Mouse (Mus musculus): ENCODE data around the gene Fbxw4. TPM values are rescaled to one million over a fixed set of nuclear protein-coding genes. Genes with fewer than 3 reads are reported as not detected.
A peak's percentile ranks its signal among the peaks of the same experiment; 100 is the strongest.

Gene Fbxw4
- polyA plus RNA-seq, 1 experiment from 2014 or later, result 3.4 TPM

- Histone ChIP-seq H3K27ac (no peak overlapping the region), H3K9me3 (replicated peaks) (no peaks in the 10 kb centered on the region), H3K4me3 (no peak overlapping the region), H3K36me3 (ENCODE audit: poor library complexity, severe bottlenecking) (peaks cover 7% of the 10 kb centered on the region; the same call in 1 of the 2 replicates), H3K9ac (no peak overlapping the region), H3K27me3 (peaks cover 8% of the 10 kb centered on the region), H3K4me1 (0 out of 2 replicates have a peak, but pooled peaks cover 6% of the 10 kb centered on the region), H3K4me2 (no peak overlapping the region)
- ATAC-seq, result no peak
- WGBS, result 83% methylated on average over 4 of the region's 4 CpGs
These were observed 36.4 kb downstream of the Fbxw4 start for GRCm38 (mm10) chr19:45623710-45624109.

- H3K9me3 ChIP-seq (replicated peaks), result no peaks in the 10 kb centered on the region
- WGBS, result 28% methylated on average over 5 of the region's 5 CpGs
These were observed 38.0 kb downstream of the Fbxw4 start for GRCm38 (mm10) chr19:45622144-45622543.

GRCm38 (mm10) chr19:45621061-45621460 lies 39.1 kb downstream of the Fbxw4 start:
- H3K27me3 ChIP-seq, result peaks cover 13% of the 10 kb centered on the region

More at GRCm38 (mm10) chr19:45622144-45622543, 38.0 kb downstream of the Fbxw4 start:
- Histone ChIP-seq H3K4me1 (peaks cover 8% of the 10 kb centered on the region; the same call in 1 of the 2 replicates), H3K4me2 (no peak overlapping the region), H3K27ac (no peak overlapping the region), H3K36me3 (ENCODE audit: poor library complexity, severe bottlenecking) (0 out of 2 replicates have a peak, but pooled peaks cover 7% of the 10 kb centered on the region), H3K27me3 (peaks cover 13% of the 10 kb centered on the region), H3K4me3 (no peak overlapping the region), H3K9ac (no peak overlapping the region)
- no peak for ATAC-seq

GRCm38 (mm10) chr19:45619744-45620501 lies 40.2 kb downstream of the Fbxw4 start:
- H3K9me3 ChIP-seq (replicated peaks), result no peaks in the 10 kb centered on the region
- peaks cover 15% of the 10 kb centered on the region for H3K27me3 ChIP-seq
- H3K36me3 ChIP-seq (ENCODE audit: poor library complexity, severe bottlenecking), result 0 out of 2 replicates have a peak, but pooled peaks cover under 1% of the 10 kb centered on the region
- H3K27ac ChIP-seq, result no peak overlapping the region
- no peak overlapping the region for H3K9ac ChIP-seq
- peaks cover 30% of the 10 kb centered on the region for H3K4me1 ChIP-seq
- 86% methylated on average over 14 of the region's 14 CpGs for WGBS
- no peak overlapping the region for H3K4me2 ChIP-seq
- no peak for ATAC-seq
- no peak overlapping the region for H3K4me3 ChIP-seq

More at GRCm38 (mm10) chr19:45621061-45621460, 39.1 kb downstream of the Fbxw4 start:
- peaks cover 19% of the 10 kb centered on the region for H3K4me1 ChIP-seq
- H3K9ac ChIP-seq, result no peak overlapping the region
- ATAC-seq, result no peak
- no peak overlapping the region for H3K4me3 ChIP-seq
- no peaks in the 10 kb centered on the region for H3K9me3 ChIP-seq (replicated peaks)
- H3K4me2 ChIP-seq, result no peak overlapping the region
- H3K36me3 ChIP-seq (ENCODE audit: poor library complexity, severe bottlenecking), result 0 out of 2 replicates have a peak, but pooled peaks cover 7% of the 10 kb centered on the region
- no peak overlapping the region for H3K27ac ChIP-seq
- 64% methylated on average over 7 of the region's 7 CpGs for WGBS

GRCm38 (mm10) chr19:45618184-45618583 lies 41.9 kb downstream of the Fbxw4 start:
- Histone ChIP-seq H3K36me3 (ENCODE audit: poor library complexity, severe bottlenecking) (no peaks in the 10 kb centered on the region), H3K27me3 (peaks cover 24% of the 10 kb centered on the region), H3K4me3 (no peak overlapping the region), H3K27ac (no peak overlapping the region), H3K4me1 (peaks cover 39% of the 10 kb centered on the region), H3K9me3 (replicated peaks) (no peaks in the 10 kb centered on the region), H3K4me2 (no peak overlapping the region), H3K9ac (no peak overlapping the region)
- ATAC-seq, result no peak
- WGBS, result 97% methylated on average over 6 of the region's 6 CpGs

- no peak overlapping the region for H3K9ac ChIP-seq
- H3K4me1 ChIP-seq, result peaks cover 34% of the 10 kb centered on the region
- no peak for ATAC-seq
- H3K27ac ChIP-seq, result no peak overlapping the region
- no peak overlapping the region for H3K4me2 ChIP-seq
- no peaks in the 10 kb centered on the region for H3K9me3 ChIP-seq (replicated peaks)
- no peak overlapping the region for H3K4me3 ChIP-seq
- peaks cover 37% of the 10 kb centered on the region for H3K27me3 ChIP-seq
- H3K36me3 ChIP-seq (ENCODE audit: poor library complexity, severe bottlenecking), result no peaks in the 10 kb centered on the region
- 8% methylated on average over 7 of the region's 7 CpGs for WGBS
These were observed 43.4 kb downstream of the Fbxw4 start for GRCm38 (mm10) chr19:45616735-45617134.

GRCm38 (mm10) chr19:45616214-45616518 lies 43.9 kb downstream of the Fbxw4 start:
- H3K27ac ChIP-seq, result no peak overlapping the region
- no peak overlapping the region for H3K9ac ChIP-seq
- no peaks in the 10 kb centered on the region for H3K9me3 ChIP-seq (replicated peaks)
- H3K27me3 ChIP-seq, result peaks cover 43% of the 10 kb centered on the region
- 21% methylated on average over 4 of the region's 4 CpGs for WGBS
- H3K4me3 ChIP-seq, result no peak overlapping the region
- peak; percentile 77; the same call in 1 of the 2 replicates for ATAC-seq
- peaks cover 34% of the 10 kb centered on the region for H3K4me1 ChIP-seq
- no peak overlapping the region for H3K4me2 ChIP-seq
- no peaks in the 10 kb centered on the region for H3K36me3 ChIP-seq (ENCODE audit: poor library complexity, severe bottlenecking)

GRCm38 (mm10) chr19:45615415-45616213 lies 44.5 kb downstream of the Fbxw4 start:
- ATAC-seq, result peak; percentile 4; the same call in 1 of the 2 replicates
- Histone ChIP-seq H3K4me2 (no peak overlapping the region), H3K27me3 (peaks cover 49% of the 10 kb centered on the region), H3K9me3 (replicated peaks) (no peaks in the 10 kb centered on the region), H3K36me3 (ENCODE audit: poor library complexity, severe bottlenecking) (no peaks in the 10 kb centered on the region), H3K9ac (peak overlapping the region; percentile 12; the same call in 1 of the 2 replicates), H3K4me1 (peaks cover 34% of the 10 kb centered on the region), H3K4me3 (no peak overlapping the region), H3K27ac (no peak overlapping the region)
- 28% methylated on average over 12 of the region's 12 CpGs for WGBS

- Histone ChIP-seq H3K9me3 (replicated peaks) (no peaks in the 10 kb centered on the region), H3K4me1 (peaks cover 34% of the 10 kb centered on the region), H3K36me3 (ENCODE audit: poor library complexity, severe bottlenecking) (no peaks in the 10 kb centered on the region), H3K27ac (no peak overlapping the region), H3K27me3 (peaks cover 55% of the 10 kb centered on the region), H3K4me2 (no peak overlapping the region), H3K9ac (peak overlapping the region; percentile 5; the same call in 1 of the 2 replicates), H3K4me3 (no peak overlapping the region)
- no peak for ATAC-seq
- WGBS, result 40% methylated on average over 3 of the region's 3 CpGs
These were observed 45.2 kb downstream of the Fbxw4 start for GRCm38 (mm10) chr19:45614928-45615327.

GRCm38 (mm10) chr19:45614375-45614774 lies 45.7 kb downstream of the Fbxw4 start:
- 51% methylated on average over 8 of the region's 8 CpGs for WGBS
- Histone ChIP-seq H3K27me3 (peaks cover 61% of the 10 kb centered on the region), H3K9ac (no peak overlapping the region), H3K4me1 (peaks cover 34% of the 10 kb centered on the region), H3K4me2 (no peak overlapping the region), H3K4me3 (no peak overlapping the region), H3K36me3 (ENCODE audit: poor library complexity, severe bottlenecking) (no peaks in the 10 kb centered on the region), H3K9me3 (replicated peaks) (no peaks in the 10 kb centered on the region), H3K27ac (no peak overlapping the region)
- ATAC-seq, result no peak

GRCm38 (mm10) chr19:45610823-45611222 lies 49.3 kb downstream of the Fbxw4 start:
- H3K9ac ChIP-seq, result no peak overlapping the region
- H3K27ac ChIP-seq, result no peak overlapping the region
- H3K27me3 ChIP-seq, result peaks cover 79% of the 10 kb centered on the region

More at GRCm38 (mm10) chr19:45610823-45611222, 49.3 kb downstream of the Fbxw4 start:
- Histone ChIP-seq H3K36me3 (ENCODE audit: poor library complexity, severe bottlenecking) (no peaks in the 10 kb centered on the region), H3K4me2 (no peak overlapping the region), H3K9me3 (replicated peaks) (no peaks in the 10 kb centered on the region), H3K4me3 (no peak overlapping the region), H3K4me1 (peaks cover 43% of the 10 kb centered on the region)
- WGBS, result 80% methylated on average over 5 of the region's 5 CpGs
- ATAC-seq, result no peak

Measured in forebrain, embryonic 13.5 days (tissue).